8 mouse cellular contexts compared by ENCODE assay signal in the genomic region with DNA sequence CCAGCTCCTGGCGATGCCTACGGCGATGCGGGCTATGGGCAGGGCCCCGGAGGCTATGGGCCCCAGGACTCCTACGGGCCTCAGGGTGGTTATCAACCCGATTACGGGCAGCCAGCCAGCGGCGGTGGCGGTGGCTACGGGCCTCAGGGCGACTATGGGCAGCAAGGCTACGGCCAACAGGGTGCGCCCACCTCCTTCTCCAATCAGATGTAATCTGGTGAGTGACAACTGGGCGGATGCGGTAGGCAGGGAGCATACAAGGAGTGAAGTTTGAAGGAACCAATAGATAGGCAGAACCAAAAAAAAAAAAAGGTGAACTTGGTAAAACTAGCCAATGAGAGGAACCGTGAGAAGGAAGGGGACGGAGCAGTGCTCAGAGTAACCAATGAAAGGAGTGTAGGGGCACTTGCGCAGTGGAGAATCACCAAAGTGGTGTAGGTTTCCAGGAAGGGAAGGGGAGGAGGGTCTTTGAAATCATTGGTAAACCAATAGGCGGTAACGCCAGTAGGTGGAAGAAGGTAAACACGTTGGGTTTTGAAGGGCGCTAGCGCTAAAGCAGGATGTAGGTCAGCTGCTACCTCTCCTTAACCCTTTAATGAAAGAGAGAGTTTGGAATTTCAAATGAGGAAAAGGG. TPM values are rescaled to one million over a fixed set of nuclear protein-coding genes. Genes with fewer than 3 reads are reported as not detected.
DNase-seq lines count a peak whose midpoint lies in the region; ATAC-seq and TF ChIP-seq lines count a peak whose summit lies in the region.

No protein-coding gene starts in this region.

- no peaks in the 10 kb centered on the region for H3K36me3 ChIP-seq in hindbrain, embryonic 12.5 days
- no peaks in the 10 kb centered on the region for H3K36me3 ChIP-seq in macrophage (ENCODE audit: inconsistent target)

- H3K9ac ChIP-seq in hindbrain, embryonic 12.5 days, result peak overlapping the region; percentile 55

- TF ChIP-seq CTCF in Patski (IDR thresholded peaks at IDR 0.05), result no peak

- H3K27ac ChIP-seq in hindbrain, embryonic 12.5 days, result peak overlapping the region; percentile 74
- H3K27ac ChIP-seq in macrophage, result peak overlapping the region; percentile 41

- H3K4me1 ChIP-seq in hindbrain, embryonic 12.5 days, result no peaks in the 10 kb centered on the region

- H3K27me3 ChIP-seq in Patski, result peaks cover 4% of the 10 kb centered on the region
- no peaks in the 10 kb centered on the region for H3K27me3 ChIP-seq in hindbrain, embryonic 12.5 days

- H3K4me2 ChIP-seq in hindbrain, embryonic 12.5 days (replicated peaks), result peak overlapping the region; percentile 53

- in situ Hi-C loops in Patski (cut with MboI; ENCODE audit: low pct_unique_long_range_greater_than_20kb), result loop anchor here (5.0 to 25.0 kb wide), 4 partner anchors 176 to 1386 kb away; no protein-coding TSS in a partner anchor

- no peaks in the 10 kb centered on the region for H3K9me3 ChIP-seq in hindbrain, embryonic 12.5 days (replicated peaks)

- POLR2A ChIA-PET in Patski (lab: Charles Lee), result interaction anchor here (0.7 kb wide), 1 partner anchor 94 kb away, joined by 3 read pairs; no protein-coding TSS in a partner anchor

- peak overlapping the region; percentile 35 for H3K4me3 ChIP-seq in hindbrain, embryonic 12.5 days
- H3K4me3 ChIP-seq in macrophage (ENCODE audit: inconsistent target), result peak overlapping the region; percentile 44

- ATAC-seq in Patski, result peak; percentile 95
- peak; percentile 96 for ATAC-seq in hindbrain, embryonic 12.5 days (ENCODE audit: low FRiP score)

- 19% methylated on average over 25 of the region's 25 CpGs for WGBS in hindbrain, embryonic 12.5 days
- 15% methylated on average over 24 of the region's 25 CpGs for WGBS in macrophage (ENCODE audit: missing documents)

- H3K79me2 ChIP-seq in macrophage (ENCODE audit: inconsistent target), result no peaks in the 10 kb centered on the region

- CTCF ChIA-PET in Patski (lab: Charles Lee), result no interaction called here

- DNase-seq in Patski (ENCODE audit: low read depth, low spot score), result peak; percentile 74
- peak; percentile 77 to 80 for DNase-seq in cerebellum, postnatal 10 days
- peak; percentile 65 to 73 for DNase-seq in frontal cortex, adult 2 months (ENCODE audit: extremely low spot score in 1 of 2, low spot score in 1 of 2)
- DNase-seq in layer of hippocampus, postnatal 14 days (ENCODE audit: low spot score in 2 of 2), result peak; percentile 66 to 78
- peak; percentile 46 for DNase-seq in retina, postnatal 7 days (ENCODE audit: low read depth, low spot score)
- peak; percentile 82 for DNase-seq in urinary bladder, postnatal 14 days (ENCODE audit: low spot score)

RNA-seq across cellular contexts. Expression of a gene that starts 8.3 kb away (rescaled TPM):
- 0.05 TPM for polyA plus RNA-seq in Patski (2021)
- 2.3 and 2.4 TPM in 2 replicates for polyA plus RNA-seq in frontal cortex, adult 2 months (2012; rRNA removed)
- 3.1 TPM in 2 replicates for polyA plus RNA-seq in hindbrain, embryonic 12.5 days (2016; fragmentation: Nextera tagmentation; extraction: Ambion mirVana)
- 1 to 10 TPM; 1.5 to 1.6 TPM for total RNA-seq in layer of hippocampus, postnatal 14 days (2021)
- 10 to 100 TPM; 10.6 to 43.9 (median 22.7) TPM for total RNA-seq in macrophage (2018; cell fraction: chromatin; rRNA removed)
- 1 to 10 TPM; 1.3 to 4.3 (median 2.7) TPM for total RNA-seq in macrophage (2018; cell fraction: cytosol; rRNA removed)
- 10 to 100 TPM in 20 of 26 experiments, 1 to 10 TPM in 6; 4.4 to 26.9 (median 12.8) TPM for total RNA-seq in macrophage (2018; cell fraction: nucleus; rRNA removed)
- polyA plus RNA-seq in macrophage (2018), result 3.0 to 3.4 TPM (median 3.2 TPM) in 3 replicates

RNA-seq across cellular contexts. Expression of a gene that starts 10.5 kb away (rescaled TPM):
- 1.1 TPM for polyA plus RNA-seq in Patski (2021)
- 961 and 980 TPM in 2 replicates for polyA plus RNA-seq in frontal cortex, adult 2 months (2012; rRNA removed)
- polyA plus RNA-seq in hindbrain, embryonic 12.5 days (2016; fragmentation: Nextera tagmentation; extraction: Ambion mirVana), result 44.3 and 47.2 TPM in 2 replicates
- 1,000 to 10,000 TPM; 1,862 to 1,901 TPM for total RNA-seq in layer of hippocampus, postnatal 14 days (2021)
- total RNA-seq in macrophage (2018; cell fraction: chromatin; rRNA removed), result 1 to 10 TPM in 7 of 26 experiments, under 1 TPM in 8, not detected in 11; 0.29 to 2.9 (median 0.92) TPM
- total RNA-seq in macrophage (2018; cell fraction: cytosol; rRNA removed), result 1 to 10 TPM in 10 of 26 experiments, under 1 TPM in 16; 0.35 to 1.9 (median 0.76) TPM
- total RNA-seq in macrophage (2018; cell fraction: nucleus; rRNA removed), result 1 to 10 TPM in 20 of 26 experiments, under 1 TPM in 5, not detected in 1; 0.50 to 4.2 (median 1.4) TPM
- 0.78 to 1.6 TPM (median 1.4 TPM) in 3 replicates for polyA plus RNA-seq in macrophage (2018)

RNA-seq across cellular contexts. Expression of a gene that starts 22.4 kb away (rescaled TPM):
- 124 TPM for polyA plus RNA-seq in Patski (2021)
- polyA plus RNA-seq in frontal cortex, adult 2 months (2012; rRNA removed), result 14.6 and 15.6 TPM in 2 replicates
- 39.3 and 44.7 TPM in 2 replicates for polyA plus RNA-seq in hindbrain, embryonic 12.5 days (2016; fragmentation: Nextera tagmentation; extraction: Ambion mirVana)
- total RNA-seq in layer of hippocampus, postnatal 14 days (2021), result 1 to 10 TPM; 7.0 to 9.6 TPM
- 10 to 100 TPM in 7 of 26 experiments, 1 to 10 TPM in 17, under 1 TPM in 1, not detected in 1; 1.00 to 20.2 (median 7.3) TPM for total RNA-seq in macrophage (2018; cell fraction: chromatin; rRNA removed)
- total RNA-seq in macrophage (2018; cell fraction: cytosol; rRNA removed), result 100 to 1,000 TPM in 9 of 26 experiments, 10 to 100 TPM in 17; 48.2 to 120 (median 92.1) TPM
- 100 to 1,000 TPM in 1 of 26 experiments, 10 to 100 TPM in 25; 11.9 to 121 (median 30.6) TPM for total RNA-seq in macrophage (2018; cell fraction: nucleus; rRNA removed)
- polyA plus RNA-seq in macrophage (2018), result 83.8 to 185 TPM (median 133 TPM) in 3 replicates

RNA-seq across cellular contexts. Expression of a gene that starts 32.3 kb away (rescaled TPM):
- polyA plus RNA-seq in Patski (2021) (0.06 TPM), macrophage (2018) (0.14 TPM in 1 of 3 replicates, not detected in the others)
- polyA plus RNA-seq in frontal cortex, adult 2 months (2012; rRNA removed), result 0.90 and 1.2 TPM in 2 replicates
- polyA plus RNA-seq in hindbrain, embryonic 12.5 days (2016; fragmentation: Nextera tagmentation; extraction: Ambion mirVana), result 0.50 TPM in 1 of 2 replicates, not detected in the other
- under 1 TPM; 0.25 to 0.31 TPM for total RNA-seq in layer of hippocampus, postnatal 14 days (2021)
- total RNA-seq in macrophage (2018; cell fraction: chromatin; rRNA removed), result not detected
- total RNA-seq in macrophage (2018; cell fraction: cytosol; rRNA removed), result not detected
- not detected for total RNA-seq in macrophage (2018; cell fraction: nucleus; rRNA removed)

RNA-seq across cellular contexts. Expression of a gene that starts 41.9 kb away (rescaled TPM):
- polyA plus RNA-seq in Patski (2021) (not detected), macrophage (2018) (0.09 to 0.16 TPM (median 0.15 TPM) in 3 replicates)
- polyA plus RNA-seq in frontal cortex, adult 2 months (2012; rRNA removed), result 0.19 and 0.22 TPM in 2 replicates
- polyA plus RNA-seq in hindbrain, embryonic 12.5 days (2016; fragmentation: Nextera tagmentation; extraction: Ambion mirVana), result 0.08 and 0.14 TPM in 2 replicates
- under 1 TPM in 1 of 2 experiments, not detected in 1; 0.21 TPM for total RNA-seq in layer of hippocampus, postnatal 14 days (2021)
- total RNA-seq in macrophage (2018; cell fraction: chromatin; rRNA removed), result under 1 TPM in 1 of 26 experiments, not detected in 25; 0.34 TPM
- under 1 TPM; 0.09 to 0.44 (median 0.24) TPM for total RNA-seq in macrophage (2018; cell fraction: cytosol; rRNA removed)
- total RNA-seq in macrophage (2018; cell fraction: nucleus; rRNA removed), result under 1 TPM in 13 of 26 experiments, not detected in 13; 0.06 to 0.37 (median 0.13) TPM

Comparison
In these comparisons a context has a peak if more than half of its experiments do, and no peak if none do; other contexts are left out.
1. Peak in every context shown above with its lines: DNase-seq, ATAC-seq, H3K4me3 ChIP-seq and H3K27ac ChIP-seq.
2. RNA of a gene that starts 10.5 kb away (polyA plus RNA-seq): 961 to 980 TPM in frontal cortex, adult 2 months; 44.3 to 47.2 TPM in hindbrain, embryonic 12.5 days, 0.78 to 1.6 TPM in macrophage and 1.1 TPM in Patski (single experiment); every median in the first group is over 10 times any median in the second.